Mouse (Mus musculus) forebrain, postnatal 0 days (tissue): ENCODE results near the gene Rpl36-ps4. TPM values are rescaled to one million over a fixed set of nuclear protein-coding genes. Genes with fewer than 3 reads are reported as not detected.

Source experiments
- ATAC-seq: fragments of 200-750 bp; cut with Nextera tagmentation; 2 replicates; pipeline ENCODE4 v1.8.0; 2017; ENCODE audit warnings: mild to moderate bottlenecking, moderate library complexity
- DNase-seq: peaks from one replicate; pipeline ENCODE4 v3.0.0-alpha.2; 2015
- H3K27ac ChIP-seq: fragments of 300-500 bp; sonication (generic); 2 replicates; pipeline ENCODE4 v1.5.1; 2014; ENCODE audit warnings: low read depth, mild to moderate bottlenecking, antibody characterized with exemption, low read length, moderate library complexity, mixed read lengths
- H3K27me3 ChIP-seq: fragments of 300-500 bp; sonication (generic); 2 replicates; pipeline ENCODE4 v1.6.1; 2014; ENCODE audit warnings: mild to moderate bottlenecking, low read length, mixed read lengths; ENCODE audit not compliant: insufficient read depth
- H3K36me3 ChIP-seq: fragments of 300-500 bp; sonication (generic); 2 replicates; pipeline ENCODE4 v1.6.1; 2014; ENCODE audit warnings: mild to moderate bottlenecking, moderate library complexity; ENCODE audit not compliant: insufficient read depth
- H3K4me1 ChIP-seq: fragments of 300-500 bp; sonication (generic); 2 replicates; pipeline ENCODE4 v1.6.1; 2014; ENCODE audit warnings: antibody characterized with exemption; ENCODE audit not compliant: insufficient read depth
- H3K4me2 ChIP-seq: fragments of 300-500 bp; sonication (generic); 2 replicates; pipeline ENCODE4 v1.6.1; 2014; ENCODE audit warnings: low read depth, mild to moderate bottlenecking, moderate library complexity
- H3K4me3 ChIP-seq: fragments of 300-500 bp; sonication (generic); 2 replicates; pipeline ENCODE4 v1.5.1; 2014; ENCODE audit warnings: low read depth, low read length, mixed read lengths
- H3K9ac ChIP-seq: fragments of 300-500 bp; sonication (generic); 2 replicates; pipeline ENCODE4 v1.6.1; 2014; ENCODE audit warnings: mild to moderate bottlenecking
- H3K9me3 ChIP-seq: fragments of 300-500 bp; sonication (generic); 2 replicates; pipeline ENCODE4 v1.6.1; 2016; ENCODE audit warnings: low read length
- CTCF ChIP-seq: sonication (generic); IDR thresholded peaks from 2 replicates; pipeline ENCODE4 v1.5.1; 2016; ENCODE audit warnings: antibody characterized with exemption, control low read depth, low read depth
- WGBS: fragments of 180-500 bp; shearing (Covaris S2); extraction: QIAGEN DNeasy Blood & Tissue Kit; methylation state at CpG from one replicate; pipeline ENCODE4 v1.1.7; 2014; 5-methylcytosine and 5-hydroxymethylcytosine counted together
- polyA plus RNA-seq: library from polyadenylated mRNA; unstranded; fragments of >200 nt; fragmentation: Nextera tagmentation; extraction: Ambion mirVana; gene quantifications from 2 replicates; pipeline ENCODE4 v1.2.1, GENCODE M21; 2015
- total RNA-seq: library from RNA; depleted of rRNA; stranded (reverse); fragments of >200 nt; gene quantifications from 2 replicates; pipeline ENCODE4 v1.2.3, GENCODE M21; 2014; rRNA removed

Gene Rpl36-ps4
- not detected in 2 replicates for total RNA-seq
- polyA plus RNA-seq: not detected in 2 replicates

DNA sequence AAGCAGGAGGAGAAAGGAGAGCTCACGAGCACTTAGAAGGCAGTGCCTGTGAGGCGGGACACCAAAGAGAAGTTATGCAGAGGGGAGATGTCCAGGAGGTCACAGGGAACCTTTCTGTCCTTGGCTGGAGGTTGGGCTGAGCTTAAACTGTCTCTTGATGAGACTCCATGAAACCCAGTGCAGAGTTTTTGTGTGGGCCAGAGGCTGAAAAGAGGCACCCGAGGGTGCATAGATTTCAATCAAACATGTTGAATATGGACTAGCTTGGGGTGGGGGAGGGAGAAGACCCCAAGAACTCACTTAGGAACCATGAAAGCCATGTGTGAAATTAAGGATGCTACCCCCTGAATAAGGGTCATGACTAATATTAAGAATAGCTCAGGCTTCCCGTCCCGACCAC is at the start of gene Rpl36-ps4:
Rpl36-ps4 (plus strand) TSS at position 301 of the 400 bp plus-strand sequence.
- TF ChIP-seq CTCF: no peak
- no peaks in the 10 kb centered on the region for H3K36me3 ChIP-seq
- DNase-seq (no peak), ATAC-seq (no peak)
- no peaks in the 10 kb centered on the region for H3K4me1 ChIP-seq
- 94% methylated on average over 5 of the region's 5 CpGs for whole genome bisulfite sequencing
- H3K4me2 ChIP-seq: no peak within 1 kb of the TSS
- no peak within 1 kb of the TSS for H3K9ac ChIP-seq
- no peaks in the 10 kb centered on the region for H3K9me3 ChIP-seq
- no peaks in the 10 kb centered on the region for H3K27me3 ChIP-seq
- H3K27ac ChIP-seq: no peak within 1 kb of the TSS
- H3K4me3 ChIP-seq: no peak within 1 kb of the TSS

DNA sequence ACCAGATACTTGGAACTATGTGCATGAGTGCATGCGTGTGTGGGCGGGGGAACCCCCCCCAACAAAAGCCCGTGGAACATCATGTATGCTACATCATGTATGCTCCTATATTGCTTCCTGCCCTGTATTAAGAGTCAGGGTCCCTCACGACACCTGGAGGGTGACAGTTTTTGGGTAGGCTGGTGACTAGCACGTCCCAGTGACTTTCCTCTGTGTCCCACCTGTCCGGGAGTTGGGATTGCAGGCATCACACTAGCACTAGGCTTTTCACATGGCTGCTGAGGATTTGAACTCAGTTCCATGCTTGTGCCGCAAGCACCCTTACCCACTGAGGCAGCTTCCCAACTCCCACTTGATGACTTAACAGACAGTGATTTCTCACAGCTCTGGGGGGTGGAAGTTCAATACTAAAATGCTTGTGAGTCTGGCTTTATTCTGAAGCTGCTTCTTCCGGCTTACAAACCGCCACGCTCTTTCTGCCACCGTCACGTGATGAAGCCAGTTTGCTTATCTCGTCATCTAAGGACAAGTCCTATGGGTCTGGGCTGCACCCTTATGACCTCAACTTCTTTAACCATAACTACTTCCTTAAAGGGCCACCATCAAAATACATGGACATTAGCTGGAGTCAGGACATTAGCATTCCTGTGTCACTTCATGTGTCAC is 49.2 kb upstream of the Rpl36-ps4 start:
- Histone ChIP-seq H3K4me2 (no peak overlapping the region), H3K4me1 (0 out of 2 replicates have a peak, but pooled peaks cover 7% of the 10 kb centered on the region), H3K36me3 (no peaks in the 10 kb centered on the region), H3K4me3 (no peak overlapping the region), H3K27ac (no peak overlapping the region), H3K9me3 (no peaks in the 10 kb centered on the region), H3K27me3 (no peaks in the 10 kb centered on the region), H3K9ac (no peak overlapping the region)
- WGBS: 80% methylated on average over 13 of the region's 13 CpGs
- TF ChIP-seq CTCF: no peak
- no peak for ATAC-seq
- no peak for DNase-seq

DNA sequence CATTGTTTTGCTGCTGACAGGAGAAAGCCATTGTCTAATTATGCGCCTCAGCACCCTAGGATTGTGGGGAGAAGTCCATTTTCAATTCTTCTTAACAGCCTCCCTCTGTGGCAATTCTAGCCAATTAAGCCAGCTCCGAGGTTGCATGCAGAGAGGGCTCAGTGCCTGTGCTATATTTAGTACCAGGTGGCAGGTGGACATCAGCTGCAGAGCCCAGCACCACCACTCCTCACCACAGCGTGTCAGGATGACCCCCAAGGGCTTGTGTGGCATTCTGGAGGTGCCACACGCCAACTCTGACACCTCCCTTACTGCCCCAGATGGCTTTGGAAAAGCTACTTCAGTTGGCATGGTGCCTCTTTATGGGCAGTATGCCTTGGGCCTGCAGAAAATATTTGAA is 48.5 kb upstream of the Rpl36-ps4 start:
- Histone ChIP-seq H3K27me3 (no peaks in the 10 kb centered on the region), H3K9me3 (no peaks in the 10 kb centered on the region), H3K4me3 (no peak overlapping the region), H3K4me2 (no peak overlapping the region), H3K36me3 (no peaks in the 10 kb centered on the region), H3K27ac (no peak overlapping the region), H3K9ac (no peak overlapping the region), H3K4me1 (0 out of 2 replicates have a peak, but pooled peaks cover 7% of the 10 kb centered on the region)
- DNase-seq (no peak), ATAC-seq (peak; percentile 34; the same call in 1 of the 2 replicates)
- TF ChIP-seq CTCF: no peak
- 13% methylated on average over 4 of the region's 4 CpGs for WGBS

DNA sequence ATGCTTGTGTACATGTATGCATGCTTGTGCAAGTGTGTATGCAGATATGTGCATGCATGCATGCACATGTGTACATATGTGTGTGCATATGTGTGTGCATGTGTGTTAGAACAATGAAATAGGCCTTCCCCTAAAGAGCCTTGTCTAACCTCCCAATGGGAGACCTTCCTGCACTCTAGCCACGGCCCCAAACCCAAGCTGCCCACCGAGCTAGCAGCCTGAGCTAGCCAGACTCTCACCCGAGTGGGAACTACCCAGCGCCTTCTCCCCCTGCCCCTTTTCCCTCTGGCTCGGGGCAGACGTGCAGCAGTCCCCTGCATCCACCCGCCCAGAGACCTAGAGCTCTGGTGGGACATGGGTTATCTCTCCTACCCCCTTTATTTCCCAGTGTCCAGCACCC is 47.3 kb upstream of the Rpl36-ps4 start:
- no peaks in the 10 kb centered on the region for H3K36me3 ChIP-seq
- no peak overlapping the region for H3K9ac ChIP-seq
- no peak for TF ChIP-seq CTCF
- H3K4me3 ChIP-seq: no peak overlapping the region
- H3K27me3 ChIP-seq: no peaks in the 10 kb centered on the region
- ATAC-seq: no peak
- H3K4me2 ChIP-seq: no peak overlapping the region
- H3K9me3 ChIP-seq: no peaks in the 10 kb centered on the region
- WGBS: 78% methylated on average over 7 of the region's 7 CpGs
- H3K4me1 ChIP-seq: peaks cover 11% of the 10 kb centered on the region
- no peak overlapping the region for H3K27ac ChIP-seq
- DNase-seq: no peak

DNA sequence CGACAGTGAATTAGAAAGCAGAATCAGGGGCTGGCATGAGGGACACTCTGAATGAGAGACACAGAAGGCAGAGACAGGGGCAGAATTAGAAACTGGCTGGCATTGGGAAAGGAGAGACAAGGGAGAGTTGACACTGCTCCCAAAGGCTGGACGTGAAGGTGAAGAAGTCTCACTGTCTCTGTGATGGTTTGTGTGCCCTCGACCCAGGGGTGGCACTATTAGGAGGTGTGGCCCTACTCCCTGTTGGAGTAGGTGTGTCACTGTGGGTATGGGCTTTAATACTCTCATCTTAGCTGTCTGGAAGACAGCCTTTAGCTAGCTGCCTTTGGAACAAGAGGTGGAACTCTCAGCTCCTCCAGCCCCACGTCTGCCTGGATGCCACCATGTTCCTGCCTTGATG is 46.8 kb upstream of the Rpl36-ps4 start:
- Histone ChIP-seq H3K27ac (no peak overlapping the region), H3K36me3 (no peaks in the 10 kb centered on the region), H3K4me1 (peaks cover 11% of the 10 kb centered on the region), H3K4me3 (no peak overlapping the region), H3K9ac (no peak overlapping the region), H3K4me2 (no peak overlapping the region), H3K27me3 (no peaks in the 10 kb centered on the region), H3K9me3 (no peaks in the 10 kb centered on the region)
- ATAC-seq (no peak), DNase-seq (no peak)
- TF ChIP-seq CTCF: no peak
- 87% methylated on average over 4 of the region's 4 CpGs for WGBS

DNA sequence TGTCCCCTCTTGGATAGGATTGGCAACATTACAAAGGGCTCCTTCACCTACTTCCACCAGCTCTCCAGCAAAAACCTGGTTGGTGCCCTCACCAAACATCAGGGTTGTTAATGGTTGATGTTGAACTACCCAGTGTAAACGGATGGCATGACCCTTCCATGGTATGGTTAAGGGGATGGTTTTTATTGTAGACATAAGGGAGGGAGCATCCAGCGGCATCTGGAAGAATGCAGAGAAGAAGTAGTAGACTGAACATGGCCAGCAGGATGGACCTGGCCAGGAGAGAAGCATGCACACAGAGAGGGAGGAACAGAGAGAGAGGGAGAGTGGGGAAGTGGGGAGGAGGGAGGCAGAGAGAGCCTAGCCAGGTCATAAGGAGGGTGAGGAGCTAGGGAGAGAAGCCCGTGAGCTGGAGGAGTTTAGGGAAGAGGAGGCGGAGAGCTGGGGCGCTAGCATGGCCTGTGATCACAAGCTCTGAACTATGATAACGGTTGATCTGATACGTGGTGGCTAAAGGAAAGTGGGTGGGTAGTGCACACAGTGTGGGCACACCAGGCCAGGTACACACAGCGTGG is 45.3 kb upstream of the Rpl36-ps4 start:
- Histone ChIP-seq H3K9me3 (no peaks in the 10 kb centered on the region), H3K4me2 (no peak overlapping the region), H3K4me3 (no peak overlapping the region), H3K27ac (no peak overlapping the region), H3K27me3 (no peaks in the 10 kb centered on the region), H3K36me3 (no peaks in the 10 kb centered on the region), H3K9ac (no peak overlapping the region), H3K4me1 (peaks cover 11% of the 10 kb centered on the region)
- DNase-seq (no peak), ATAC-seq (no peak)
- TF ChIP-seq CTCF: no peak
- 92% methylated on average over 8 of the region's 8 CpGs for WGBS

DNA sequence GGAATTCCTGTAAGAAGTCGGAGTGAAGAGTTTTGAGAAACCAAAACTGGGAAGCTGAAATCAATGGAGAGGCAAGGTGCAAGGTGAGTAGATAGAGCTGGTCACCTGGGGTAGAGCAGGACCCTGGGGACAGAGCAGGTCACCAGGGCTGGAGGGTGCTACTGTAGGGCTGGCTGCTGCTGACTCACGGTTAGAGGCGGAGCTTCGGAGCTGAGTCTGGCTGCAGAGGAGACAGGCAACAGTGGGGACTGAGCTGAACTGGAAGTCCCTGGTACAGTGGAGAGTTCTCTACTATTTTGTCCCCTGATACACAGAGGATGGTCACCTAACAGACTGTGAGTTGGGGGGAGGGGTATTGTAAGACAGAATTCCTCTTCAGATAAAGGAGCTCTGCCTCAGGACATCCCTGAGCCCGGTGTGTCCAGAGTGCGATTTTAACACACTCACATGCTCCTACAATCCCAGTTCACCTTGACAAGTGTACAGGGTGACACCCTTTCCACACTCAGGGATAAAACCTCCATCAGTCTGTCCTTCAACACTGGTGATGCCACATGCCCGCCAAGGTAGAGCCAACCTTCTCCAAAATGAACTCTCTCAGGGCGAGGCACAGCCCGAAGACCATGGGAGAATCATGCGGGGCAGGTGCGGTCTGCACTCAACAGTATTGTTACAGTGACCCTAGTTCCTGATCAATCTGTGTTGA is 44.3 kb upstream of the Rpl36-ps4 start:
- Histone ChIP-seq H3K4me1 (peaks cover 11% of the 10 kb centered on the region), H3K4me3 (no peak overlapping the region), H3K27ac (no peak overlapping the region), H3K4me2 (no peak overlapping the region), H3K9me3 (no peaks in the 10 kb centered on the region), H3K27me3 (no peaks in the 10 kb centered on the region), H3K36me3 (no peaks in the 10 kb centered on the region), H3K9ac (no peak overlapping the region)
- TF ChIP-seq CTCF: no peak
- DNase-seq (no peak), ATAC-seq (no peak)
- 87% methylated on average over 11 of the region's 11 CpGs for WGBS
